Mouse (Mus musculus) olfactory bulb, adult 2 months (tissue): ENCODE data around the gene Vangl1.

ENCODE experiments used
- CTCF ChIP-seq: fragments of 200-500 bp; IDR thresholded peaks from 2 replicates; pipeline ENCODE4 v1.5.1; 2012; ENCODE audit warnings: low read depth, mild to moderate bottlenecking, low read length, moderate library complexity; ENCODE audit not compliant: insufficient read depth
- POLR2A ChIP-seq: fragments of 200-500 bp; IDR thresholded peaks from 2 replicates; pipeline ENCODE4 v1.6.1; 2012; ENCODE audit warnings: mild to moderate bottlenecking, low read depth, low read length, moderate library complexity; ENCODE audit not compliant: insufficient read depth

GRCm38 (mm10) chr3:102135389-102136113, 68.9 kb downstream of the Vangl1 start:
- no peak for TF ChIP-seq POLR2A
- no peak for TF ChIP-seq CTCF
